Mouse (Mus musculus): ENCODE measurements at regions not wholly inside any gene's neighbourhood (a gene's known extent, or its start where the extent isn't known, plus 50 kb on each side); places are given as distances from the start of the nearest gene placed in this dataset.

GRCm38 (mm10) chr19:35126594-35127051 lies 204.5 kb downstream of the Kif20b start:
- TF ChIP-seq TAL1 (IDR thresholded peaks at IDR 0.05; ENCODE audit: low read length), result no peak
- TF ChIP-seq BHLHE40 (IDR thresholded peaks at IDR 0.05; ENCODE audit: borderline replicate concordance, low read depth, low read length), result no peak
- TF ChIP-seq CTCF (IDR thresholded peaks at IDR 0.05 in 2 of 3, conservative IDR thresholded peaks at IDR 0.05 in 1 of 3; ENCODE audit: control insufficient read depth in 1 of 3, insufficient read depth in 1 of 3, low read depth in 2 of 3, low read length in 3 of 3, poor library complexity in 1 of 3, severe bottlenecking in 1 of 3), result no peak
- no peak for TF ChIP-seq GATA1 (IDR thresholded peaks at IDR 0.05; ENCODE audit: low read depth, low read length)
